Mouse (Mus musculus) heart, embryonic 12.5 days (tissue): ENCODE data around the gene Dapk3. TPM values are rescaled to one million over a fixed set of nuclear protein-coding genes. Genes with fewer than 3 reads are reported as not detected.
"Not testable (repeated sequence)": the region's sequence is repeated elsewhere in the genome, so short reads cannot be mapped to it uniquely, and the experiment has no call there.

Experiments used
- ATAC-seq: fragments of 200-750 bp; cut with Nextera tagmentation; 2 replicates; pipeline ENCODE4 v1.8.0; 2017; ENCODE audit warnings: moderate TSS enrichment, moderate library complexity; ENCODE audit not compliant: insufficient number of reproducible peaks, low FRiP score
- H3K27ac ChIP-seq: fragments of 300-500 bp; sonication (generic); 2 replicates; pipeline ENCODE4 v1.5.1; 2016; ENCODE audit warnings: mild to moderate bottlenecking, moderate library complexity; ENCODE audit not compliant: poor library complexity, severe bottlenecking
- H3K27me3 ChIP-seq: fragments of 300-500 bp; sonication (generic); replicated peaks from 2 replicates; pipeline ENCODE4 v1.6.1; 2016; ENCODE audit warnings: mild to moderate bottlenecking, moderate library complexity
- H3K36me3 ChIP-seq: fragments of 300-500 bp; sonication (generic); 2 replicates; pipeline ENCODE4 v1.6.1; 2016; ENCODE audit warnings: mild to moderate bottlenecking, moderate library complexity
- H3K4me1 ChIP-seq: fragments of 300-500 bp; sonication (generic); replicated peaks from 2 replicates; pipeline ENCODE4 v1.6.1; 2016; ENCODE audit warnings: mild to moderate bottlenecking
- H3K4me2 ChIP-seq: fragments of 300-500 bp; sonication (generic); 2 replicates; pipeline ENCODE4 v1.6.1; 2016; ENCODE audit warnings: mild to moderate bottlenecking, moderate library complexity
- H3K4me3 ChIP-seq: fragments of 300-500 bp; sonication (generic); 2 replicates; pipeline ENCODE4 v1.5.1; 2016; ENCODE audit warnings: mild to moderate bottlenecking
- H3K9ac ChIP-seq: fragments of 300-500 bp; sonication (generic); 2 replicates; pipeline ENCODE4 v1.6.1; 2016; ENCODE audit warnings: mild to moderate bottlenecking, moderate library complexity
- H3K9me3 ChIP-seq: fragments of 300-500 bp; sonication (generic); replicated peaks from 2 replicates; pipeline ENCODE4 v1.6.1; 2016; ENCODE audit warnings: mild to moderate bottlenecking, moderate library complexity
- WGBS: fragments of 180-500 bp; shearing (Covaris S2); methylation state at CpG from one replicate; pipeline ENCODE4 v1.1.7; 2016; 5-methylcytosine and 5-hydroxymethylcytosine counted together
- polyA plus RNA-seq: library from polyadenylated mRNA; unstranded; fragments of >200 nt; fragmentation: Nextera tagmentation; extraction: Ambion mirVana; gene quantifications from 2 replicates; pipeline ENCODE4 v1.2.1, GENCODE M21; 2016

Dapk3 gene
- polyA plus RNA-seq, 1 experiment from 2014 or later, result 62.8 TPM

- Histone ChIP-seq H3K27me3 (no peaks in the 10 kb centered on the region), H3K36me3 (peaks cover 9% of the 10 kb centered on the region), H3K4me3 (peak overlapping the region; percentile 10; the same call in 1 of the 2 replicates), H3K4me2 (peak overlapping the region; percentile 52), H3K27ac (peak overlapping the region; percentile 92), H3K9ac (peak overlapping the region; percentile 53), H3K4me1 (peaks cover 34% of the 10 kb centered on the region), H3K9me3 (no peaks in the 10 kb centered on the region)
- peak; percentile 16; the same call in 1 of the 2 replicates for ATAC-seq
- WGBS, result 4% methylated on average over 21 of the region's 21 CpGs
Measured at GRCm38 (mm10) chr10:81173132-81173531, 9.7 kb upstream of the Dapk3 start.

GRCm38 (mm10) chr10:81174617-81175344, 8.0 kb upstream of the Dapk3 start:
- peak; percentile 65 for ATAC-seq

GRCm38 (mm10) chr10:81175345-81175701, 7.5 kb upstream of the Dapk3 start:
- ATAC-seq, H3K27me3 ChIP-seq, H3K9me3 ChIP-seq: not testable (repeated sequence)
- H3K4me1 ChIP-seq, result peaks cover 47% of the 10 kb centered on the region
- H3K4me3 ChIP-seq, result peak overlapping the region; percentile 45
- H3K9ac ChIP-seq, result peak overlapping the region; percentile 49; the same call in 1 of the 2 replicates
- H3K36me3 ChIP-seq, result peaks cover 31% of the 10 kb centered on the region
- peak overlapping the region; percentile 77 for H3K4me2 ChIP-seq
- H3K27ac ChIP-seq, result peak overlapping the region; percentile 65; the same call in 1 of the 2 replicates
- 5% methylated on average over 4 of the region's 4 CpGs for WGBS

More at GRCm38 (mm10) chr10:81174617-81175344, 8.0 kb upstream of the Dapk3 start:
- WGBS, result 4% methylated on average over 29 of the region's 29 CpGs
- peak overlapping the region; percentile 77 for H3K4me2 ChIP-seq
- H3K27ac ChIP-seq, result peak overlapping the region; percentile 65
- peak overlapping the region; percentile 45 for H3K4me3 ChIP-seq
- peak overlapping the region; percentile 70 for H3K9ac ChIP-seq
- peaks cover 25% of the 10 kb centered on the region for H3K36me3 ChIP-seq
- H3K9me3 ChIP-seq, result no peaks in the 10 kb centered on the region
- no peaks in the 10 kb centered on the region for H3K27me3 ChIP-seq
- peaks cover 42% of the 10 kb centered on the region for H3K4me1 ChIP-seq

- ATAC-seq, result peak; percentile 1; the same call in 1 of the 2 replicates
- Histone ChIP-seq H3K27me3 (no peaks in the 10 kb centered on the region), H3K4me2 (peak overlapping the region; percentile 99), H3K9ac (peak overlapping the region; percentile 100; the same call in 1 of the 2 replicates), H3K36me3 (peaks cover 38% of the 10 kb centered on the region), H3K4me1 (peaks cover 52% of the 10 kb centered on the region), H3K27ac (peak overlapping the region; percentile 60), H3K9me3 (no peaks in the 10 kb centered on the region), H3K4me3 (peak overlapping the region; percentile 87)
- WGBS, result 4% methylated on average over 13 of the region's 13 CpGs
Measured at GRCm38 (mm10) chr10:81175936-81176465, 6.8 kb upstream of the Dapk3 start.

- Histone ChIP-seq H3K4me1 (peaks cover 59% of the 10 kb centered on the region), H3K27me3 (no peaks in the 10 kb centered on the region), H3K9ac (peak within 1 kb of the TSS; percentile 100), H3K4me3 (peak within 1 kb of the TSS; percentile 87), H3K9me3 (no peaks in the 10 kb centered on the region), H3K27ac (peak within 1 kb of the TSS; percentile 92), H3K36me3 (peaks cover 44% of the 10 kb centered on the region), H3K4me2 (peak within 1 kb of the TSS; percentile 99)
- under 1% methylated on average over 77 of the region's 77 CpGs for WGBS
- ATAC-seq, result peak; percentile 87
Measured at GRCm38 (mm10) chr10:81176466-81177271, 6.1 kb upstream of the Dapk3 start, which contains the start of gene Eef2. Gene Eef2 (plus strand): TSS chr10:81176631.

- Histone ChIP-seq H3K9me3 (no peaks in the 10 kb centered on the region), H3K27me3 (no peaks in the 10 kb centered on the region), H3K27ac (peak overlapping the region; percentile 92), H3K4me3 (peak overlapping the region; percentile 87), H3K4me2 (peak overlapping the region; percentile 99), H3K36me3 (peaks cover 53% of the 10 kb centered on the region), H3K9ac (peak overlapping the region; percentile 100), H3K4me1 (peaks cover 64% of the 10 kb centered on the region)
- no peak for ATAC-seq
- 8% methylated on average over 16 of the region's 16 CpGs for WGBS
Measured at GRCm38 (mm10) chr10:81177491-81177925, 5.3 kb upstream of the Dapk3 start.

- no peaks in the 10 kb centered on the region for H3K9me3 ChIP-seq
- H3K9ac ChIP-seq, result peak overlapping the region; percentile 100
- H3K4me3 ChIP-seq, result peak overlapping the region; percentile 87
- peak overlapping the region; percentile 99 for H3K4me2 ChIP-seq
- WGBS, result 60% methylated on average over 14 of the region's 14 CpGs
- ATAC-seq, result no peak
- peaks cover 64% of the 10 kb centered on the region for H3K4me1 ChIP-seq
- H3K27ac ChIP-seq, result peak overlapping the region; percentile 92; the same call in 1 of the 2 replicates
- peaks cover 53% of the 10 kb centered on the region for H3K36me3 ChIP-seq
- no peaks in the 10 kb centered on the region for H3K27me3 ChIP-seq
Measured at GRCm38 (mm10) chr10:81177958-81178712, 4.7 kb upstream of the Dapk3 start.

- Histone ChIP-seq H3K4me1 (peaks cover 65% of the 10 kb centered on the region), H3K36me3 (peaks cover 55% of the 10 kb centered on the region), H3K4me2 (no peak overlapping the region), H3K4me3 (no peak overlapping the region), H3K27me3 (no peaks in the 10 kb centered on the region), H3K27ac (no peak overlapping the region), H3K9me3 (no peaks in the 10 kb centered on the region), H3K9ac (0 out of 2 replicates have a peak overlapping the region, but pooled peaks have one; percentile 26)
- 90% methylated on average over 11 of the region's 11 CpGs for WGBS
- ATAC-seq, result no peak
Measured at GRCm38 (mm10) chr10:81178927-81179326, 3.9 kb upstream of the Dapk3 start.

- peaks cover 61% of the 10 kb centered on the region for H3K36me3 ChIP-seq
- H3K9ac ChIP-seq, result peak overlapping the region; percentile 1; the same call in 1 of the 2 replicates
- no peak overlapping the region for H3K4me2 ChIP-seq
- H3K9me3 ChIP-seq, result no peaks in the 10 kb centered on the region
- peaks cover 67% of the 10 kb centered on the region for H3K4me1 ChIP-seq
- peak overlapping the region; percentile 37 for H3K27ac ChIP-seq
- WGBS, result 92% methylated on average over 32 of the region's 32 CpGs
- no peak overlapping the region for H3K4me3 ChIP-seq
- no peak for ATAC-seq
- no peaks in the 10 kb centered on the region for H3K27me3 ChIP-seq
Measured at GRCm38 (mm10) chr10:81179451-81180342, 3.1 kb upstream of the Dapk3 start.
